Mouse (Mus musculus): ENCODE results near the gene Ccdc92. TPM values are rescaled to one million over a fixed set of nuclear protein-coding genes. Genes with fewer than 3 reads are reported as not detected.

Ccdc92 gene
- total and polyA plus RNA-seq, 2 experiments from 2014 or later = 0.64 to 4.7 TPM

GRCm38 (mm10) chr5:124847014-124847413 lies 15.2 kb downstream of the Ccdc92 start:
- H3K4me2 ChIP-seq (ENCODE audit: low read depth, low read length) = no peak overlapping the region
- H3K27me3 ChIP-seq (ENCODE audit: control insufficient read depth, insufficient read depth, low read length) = peaks cover 52% of the 10 kb centered on the region
- H3K9ac ChIP-seq (replicated peaks; ENCODE audit: low read depth, low read length) = no peak overlapping the region
- no peak overlapping the region for H3K4me3 ChIP-seq (ENCODE audit: low read depth, low read length)
- peaks cover 13% of the 10 kb centered on the region; the same call in 1 of the 2 replicates for H3K4me1 ChIP-seq (ENCODE audit: control insufficient read depth, insufficient read depth)
- H3K9me3 ChIP-seq (replicated peaks; ENCODE audit: control insufficient read depth, low read length) = no peaks in the 10 kb centered on the region
- WGBS = 92% methylated on average over 1 of the region's 1 CpGs
- no peaks in the 10 kb centered on the region for H3K36me3 ChIP-seq (replicated peaks; ENCODE audit: control insufficient read depth, insufficient read depth, low read length)
- ATAC-seq (ENCODE audit: insufficient read depth, low read depth) (no peak), DNase-seq (ENCODE audit: low spot score) (no peak)
- no peak overlapping the region for H3K27ac ChIP-seq (ENCODE audit: low read depth)
- TF ChIP-seq EP300 (IDR thresholded peaks at IDR 0.05; ENCODE audit: low read depth) (no peak), CTCF (IDR thresholded peaks at IDR 0.05; ENCODE audit: low read depth) (no peak)

- Histone ChIP-seq H3K4me3 (ENCODE audit: low read depth, low read length) (no peak overlapping the region), H3K27me3 (ENCODE audit: control insufficient read depth, insufficient read depth, low read length) (peaks cover 65% of the 10 kb centered on the region), H3K4me2 (ENCODE audit: low read depth, low read length) (no peak overlapping the region), H3K36me3 (replicated peaks; ENCODE audit: control insufficient read depth, insufficient read depth, low read length) (no peaks in the 10 kb centered on the region), H3K27ac (ENCODE audit: low read depth) (no peak overlapping the region), H3K9me3 (replicated peaks; ENCODE audit: control insufficient read depth, low read length) (no peaks in the 10 kb centered on the region), H3K9ac (replicated peaks; ENCODE audit: low read depth, low read length) (no peak overlapping the region), H3K4me1 (ENCODE audit: control insufficient read depth, insufficient read depth) (peaks cover 13% of the 10 kb centered on the region; the same call in 1 of the 2 replicates)
- WGBS = 15% methylated on average over 4 of the region's 4 CpGs
- TF ChIP-seq CTCF (IDR thresholded peaks at IDR 0.05; ENCODE audit: low read depth) (no peak), EP300 (IDR thresholded peaks at IDR 0.05; ENCODE audit: low read depth) (no peak)
- DNase-seq (ENCODE audit: low spot score) (peak; percentile 43), ATAC-seq (ENCODE audit: insufficient read depth, low read depth) (no peak)
Observed at GRCm38 (mm10) chr5:124844929-124845328, 17.3 kb downstream of the Ccdc92 start.

GRCm38 (mm10) chr5:124843386-124843785 lies 18.8 kb downstream of the Ccdc92 start:
- H3K27me3 ChIP-seq (ENCODE audit: control insufficient read depth, insufficient read depth, low read length) = peaks cover 71% of the 10 kb centered on the region
- TF ChIP-seq CTCF (IDR thresholded peaks at IDR 0.05; ENCODE audit: low read depth) (no peak), EP300 (IDR thresholded peaks at IDR 0.05; ENCODE audit: low read depth) (no peak)
- H3K4me3 ChIP-seq (ENCODE audit: low read depth, low read length) = no peak overlapping the region
- no peaks in the 10 kb centered on the region for H3K36me3 ChIP-seq (replicated peaks; ENCODE audit: control insufficient read depth, insufficient read depth, low read length)
- H3K4me1 ChIP-seq (ENCODE audit: control insufficient read depth, insufficient read depth) = peaks cover 13% of the 10 kb centered on the region; the same call in 1 of the 2 replicates
- no peak overlapping the region for H3K27ac ChIP-seq (ENCODE audit: low read depth)
- H3K9ac ChIP-seq (replicated peaks; ENCODE audit: low read depth, low read length) = no peak overlapping the region
- DNase-seq (ENCODE audit: low spot score) = no peak
- no peak overlapping the region for H3K4me2 ChIP-seq (ENCODE audit: low read depth, low read length)
- no peak for ATAC-seq (ENCODE audit: insufficient read depth, low read depth)
- 49% methylated on average over 8 of the region's 8 CpGs for WGBS
- no peaks in the 10 kb centered on the region for H3K9me3 ChIP-seq (replicated peaks; ENCODE audit: control insufficient read depth, low read length)

GRCm38 (mm10) chr5:124840669-124841068 lies 21.6 kb downstream of the Ccdc92 start:
- TF ChIP-seq EP300 (IDR thresholded peaks at IDR 0.05; ENCODE audit: low read depth) (no peak), CTCF (IDR thresholded peaks at IDR 0.05; ENCODE audit: low read depth) (no peak)
- no peak for DNase-seq (ENCODE audit: low spot score)
- Histone ChIP-seq H3K4me1 (ENCODE audit: control insufficient read depth, insufficient read depth) (peaks cover 13% of the 10 kb centered on the region; the same call in 1 of the 2 replicates), H3K27me3 (ENCODE audit: control insufficient read depth, insufficient read depth, low read length) (peaks cover 74% of the 10 kb centered on the region), H3K9ac (replicated peaks; ENCODE audit: low read depth, low read length) (no peak overlapping the region), H3K4me2 (ENCODE audit: low read depth, low read length) (peak overlapping the region; percentile 16; the same call in 1 of the 2 replicates), H3K27ac (ENCODE audit: low read depth) (no peak overlapping the region), H3K4me3 (ENCODE audit: low read depth, low read length) (no peak overlapping the region), H3K9me3 (replicated peaks; ENCODE audit: control insufficient read depth, low read length) (no peaks in the 10 kb centered on the region), H3K36me3 (replicated peaks; ENCODE audit: control insufficient read depth, insufficient read depth, low read length) (no peaks in the 10 kb centered on the region)
- no peak for ATAC-seq (ENCODE audit: insufficient read depth, low read depth)
- WGBS = 50% methylated on average over 2 of the region's 2 CpGs

- H3K4me3 ChIP-seq (ENCODE audit: low read depth, low read length) = no peak overlapping the region
- H3K36me3 ChIP-seq (replicated peaks; ENCODE audit: control insufficient read depth, insufficient read depth, low read length) = no peaks in the 10 kb centered on the region
- WGBS = 28% methylated on average over 7 of the region's 7 CpGs
- H3K4me2 ChIP-seq (ENCODE audit: low read depth, low read length) = peak overlapping the region; percentile 16; the same call in 1 of the 2 replicates
- H3K4me1 ChIP-seq (ENCODE audit: control insufficient read depth, insufficient read depth) = peaks cover 10% of the 10 kb centered on the region; the same call in 1 of the 2 replicates
- DNase-seq (ENCODE audit: low spot score) = peak; percentile 60
- no peak overlapping the region for H3K27ac ChIP-seq (ENCODE audit: low read depth)
- ATAC-seq (ENCODE audit: insufficient read depth, low read depth) = peak; percentile 83
- H3K9ac ChIP-seq (replicated peaks; ENCODE audit: low read depth, low read length) = no peak overlapping the region
- TF ChIP-seq EP300 (IDR thresholded peaks at IDR 0.05; ENCODE audit: low read depth) (no peak), CTCF (IDR thresholded peaks at IDR 0.05; ENCODE audit: low read depth) (no peak)
- H3K9me3 ChIP-seq (replicated peaks; ENCODE audit: control insufficient read depth, low read length) = no peaks in the 10 kb centered on the region
- peaks cover 79% of the 10 kb centered on the region for H3K27me3 ChIP-seq (ENCODE audit: control insufficient read depth, insufficient read depth, low read length)
Observed at GRCm38 (mm10) chr5:124840202-124840601, 22.0 kb downstream of the Ccdc92 start.

GRCm38 (mm10) chr5:124836621-124837020 lies 25.6 kb downstream of the Ccdc92 start:
- 65% methylated on average over 4 of the region's 4 CpGs for WGBS
- H3K36me3 ChIP-seq (replicated peaks; ENCODE audit: control insufficient read depth, insufficient read depth, low read length) = no peaks in the 10 kb centered on the region
- H3K4me1 ChIP-seq (ENCODE audit: control insufficient read depth, insufficient read depth) = no peaks in the 10 kb centered on the region
- H3K27me3 ChIP-seq (ENCODE audit: control insufficient read depth, insufficient read depth, low read length) = peaks cover 81% of the 10 kb centered on the region
- no peak for ATAC-seq (ENCODE audit: insufficient read depth, low read depth)
- H3K4me2 ChIP-seq (ENCODE audit: low read depth, low read length) = no peak overlapping the region
- TF ChIP-seq EP300 (IDR thresholded peaks at IDR 0.05; ENCODE audit: low read depth) = no peak
- no peak for TF ChIP-seq CTCF (IDR thresholded peaks at IDR 0.05; ENCODE audit: low read depth)
- no peak overlapping the region for H3K4me3 ChIP-seq (ENCODE audit: low read depth, low read length)
- DNase-seq (ENCODE audit: low spot score) = no peak
- no peaks in the 10 kb centered on the region for H3K9me3 ChIP-seq (replicated peaks; ENCODE audit: control insufficient read depth, low read length)
- no peak overlapping the region for H3K9ac ChIP-seq (replicated peaks; ENCODE audit: low read depth, low read length)
- no peak overlapping the region for H3K27ac ChIP-seq (ENCODE audit: low read depth)

All from heart, postnatal 0 days (tissue).